Mouse (Mus musculus): ENCODE measurements at regions not wholly inside any gene's neighbourhood (a gene's known extent, or its start where the extent isn't known, plus 50 kb on each side); places are given as distances from the start of the nearest gene placed in this dataset.

DNA sequence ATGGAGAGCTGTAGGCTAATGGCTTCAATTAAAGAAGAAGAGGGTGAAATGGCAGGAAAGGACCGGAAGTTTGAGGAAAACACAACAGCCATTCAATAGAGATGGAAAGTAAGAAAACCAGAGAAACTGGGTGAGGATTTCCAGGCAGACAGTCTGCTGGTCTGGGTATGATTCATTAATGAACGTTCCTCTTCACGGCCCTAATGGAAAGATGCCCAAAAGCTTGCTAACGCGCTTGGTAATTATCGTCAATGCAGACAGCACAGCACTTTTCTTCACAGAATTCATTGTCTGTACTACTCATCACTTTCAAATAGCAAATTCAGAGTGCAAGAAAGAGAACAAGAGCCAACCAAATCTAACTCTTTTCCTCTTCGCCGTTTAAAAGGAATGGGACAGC is 60.3 kb downstream of the Ing2 start:
- peaks cover 2% of the 10 kb centered on the region for H3K9me3 ChIP-seq (replicated peaks; ENCODE audit: control insufficient read depth, low read length)
- H3K9ac ChIP-seq (ENCODE audit: low read length), result no peak overlapping the region
- H3K27ac ChIP-seq (ENCODE audit: low read length), result no peak overlapping the region
- WGBS, result 91% methylated on average over 8 of the region's 8 CpGs
- no peaks in the 10 kb centered on the region for H3K36me3 ChIP-seq (ENCODE audit: control insufficient read depth, insufficient read depth)
- no peak overlapping the region for H3K4me3 ChIP-seq (ENCODE audit: low read length)
- ATAC-seq (replicated peaks; ENCODE audit: extremely low read depth, insufficient read depth, low FRiP score), result no peak
- no peaks in the 10 kb centered on the region for H3K4me1 ChIP-seq (ENCODE audit: control insufficient read depth, insufficient read depth, low read length)
- no peaks in the 10 kb centered on the region for H3K27me3 ChIP-seq (ENCODE audit: control insufficient read depth, insufficient read depth, low read length)
- no peak overlapping the region for H3K4me2 ChIP-seq (ENCODE audit: low read depth, low read length)

DNA sequence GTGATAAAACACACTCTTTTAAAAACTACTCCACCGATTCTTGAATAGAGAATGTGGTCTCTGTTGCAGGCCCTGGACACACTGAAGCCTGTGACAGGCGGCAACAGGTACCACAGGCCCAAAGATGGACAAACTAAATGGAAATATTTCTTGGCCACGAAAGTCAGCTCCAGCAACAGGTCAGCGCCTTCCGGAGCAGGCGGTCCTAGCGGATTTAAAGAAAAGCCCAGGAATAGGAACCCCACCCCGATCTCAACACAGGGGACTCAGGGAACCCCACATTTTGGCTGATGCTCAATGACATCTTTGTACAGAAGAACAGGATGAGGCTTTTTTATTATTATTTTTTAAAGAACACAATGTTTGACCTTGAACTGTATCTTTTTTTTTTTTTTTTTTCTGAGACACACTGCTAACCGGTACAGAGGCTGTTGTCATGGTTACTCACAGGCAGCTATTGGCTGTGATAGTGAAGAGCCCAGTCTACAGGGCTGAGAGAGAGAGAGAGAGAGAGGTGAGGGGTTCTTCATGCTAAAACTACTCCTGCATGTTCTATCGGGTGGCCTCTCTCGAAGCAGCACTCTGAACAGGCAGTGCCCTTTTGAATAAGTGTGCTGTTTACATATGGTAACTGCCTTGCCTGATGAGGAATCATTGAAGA is 63.5 kb downstream of the Ing2 start:
- Histone ChIP-seq H3K4me3 (ENCODE audit: low read length) (no peak overlapping the region), H3K9me3 (replicated peaks; ENCODE audit: control insufficient read depth, low read length) (peaks cover 2% of the 10 kb centered on the region; the same call in 1 of the 2 replicates), H3K27me3 (ENCODE audit: control insufficient read depth, insufficient read depth, low read length) (no peaks in the 10 kb centered on the region), H3K9ac (ENCODE audit: low read length) (no peak overlapping the region), H3K27ac (ENCODE audit: low read length) (no peak overlapping the region), H3K4me2 (ENCODE audit: low read depth, low read length) (no peak overlapping the region), H3K4me1 (ENCODE audit: control insufficient read depth, insufficient read depth, low read length) (no peaks in the 10 kb centered on the region), H3K36me3 (ENCODE audit: control insufficient read depth, insufficient read depth) (no peaks in the 10 kb centered on the region)
- no peak for ATAC-seq (replicated peaks; ENCODE audit: extremely low read depth, insufficient read depth, low FRiP score)
- 79% methylated on average over 11 of the region's 11 CpGs for WGBS

DNA sequence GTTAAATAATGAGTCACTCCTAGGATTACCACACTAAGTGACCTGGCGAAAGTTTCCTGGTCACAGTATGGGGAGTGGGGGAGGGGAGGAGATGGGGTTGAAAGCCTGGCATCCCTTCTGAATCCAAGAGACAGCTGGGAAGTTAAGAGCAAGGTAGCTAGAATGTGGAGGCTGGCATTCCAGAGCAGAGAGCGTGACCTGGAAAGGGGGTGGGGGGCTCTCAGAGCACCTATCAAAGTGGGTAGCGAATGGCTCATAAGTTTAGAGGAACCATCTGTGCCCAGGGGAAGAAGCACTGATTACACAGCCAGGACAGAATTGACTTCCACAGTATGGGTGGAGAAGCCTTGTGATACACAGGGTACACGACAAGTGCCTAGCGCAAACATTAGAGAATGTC is 65.4 kb downstream of the Ing2 start:
- WGBS, result 75% methylated on average over 5 of the region's 5 CpGs
- H3K4me3 ChIP-seq (ENCODE audit: low read length), result no peak overlapping the region

GRCm38 (mm10) chr8:47604198-47604835 is 70.9 kb downstream of the Rwdd4a start:
- Histone ChIP-seq H3K9ac (ENCODE audit: low read length) (no peak overlapping the region), H3K27ac (ENCODE audit: low read length) (no peak overlapping the region), H3K36me3 (ENCODE audit: control insufficient read depth, insufficient read depth) (no peaks in the 10 kb centered on the region), H3K4me1 (ENCODE audit: control insufficient read depth, insufficient read depth, low read length) (peaks cover 7% of the 10 kb centered on the region; the same call in 1 of the 2 replicates), H3K27me3 (ENCODE audit: control insufficient read depth, insufficient read depth, low read length) (no peaks in the 10 kb centered on the region), H3K4me3 (ENCODE audit: low read length) (no peak overlapping the region), H3K4me2 (ENCODE audit: low read depth, low read length) (peak overlapping the region; percentile 16; the same call in 1 of the 2 replicates), H3K9me3 (replicated peaks; ENCODE audit: control insufficient read depth, low read length) (no peaks in the 10 kb centered on the region)
- no peak for ATAC-seq (replicated peaks; ENCODE audit: extremely low read depth, insufficient read depth, low FRiP score)
- 64% methylated on average over 8 of the region's 8 CpGs for WGBS

More for the DNA sequence above, 65.4 kb downstream of the Ing2 start:
- no peak for ATAC-seq (replicated peaks; ENCODE audit: extremely low read depth, insufficient read depth, low FRiP score)
- Histone ChIP-seq H3K4me1 (ENCODE audit: control insufficient read depth, insufficient read depth, low read length) (no peaks in the 10 kb centered on the region), H3K36me3 (ENCODE audit: control insufficient read depth, insufficient read depth) (no peaks in the 10 kb centered on the region), H3K27me3 (ENCODE audit: control insufficient read depth, insufficient read depth, low read length) (no peaks in the 10 kb centered on the region), H3K9ac (ENCODE audit: low read length) (no peak overlapping the region), H3K9me3 (replicated peaks; ENCODE audit: control insufficient read depth, low read length) (0 out of 2 replicates have a peak, but pooled peaks cover 2% of the 10 kb centered on the region), H3K4me2 (ENCODE audit: low read depth, low read length) (no peak overlapping the region), H3K27ac (ENCODE audit: low read length) (no peak overlapping the region)

Measured in heart, embryonic 16.5 days (tissue).